Mouse (Mus musculus) adrenal gland, adult (tissue): ENCODE measurements at regions not wholly inside any gene's neighbourhood (a gene's known extent, or its start where the extent isn't known, plus 50 kb on each side); places are given as distances from the start of the nearest gene placed in this dataset.

ENCODE experiments used
- DNase-seq, 2 experiments: peaks; one replicate each; pipeline ENCODE4 v3.0.0; 2022 to 2023; ENCODE audit warnings: low spot score in 1 of 2; ENCODE audit not compliant: inconsistent age in 2 of 2

- no peak for DNase-seq
Observed at GRCm38 (mm10) chrX:142537259-142537963, 143.8 kb upstream of the Tmem164 start.

- DNase-seq: peak; percentile 41 to 86
Observed at GRCm38 (mm10) chrX:142540264-142540663, 140.9 kb upstream of the Tmem164 start.

GRCm38 (mm10) chrX:142552196-142552595 is 129.0 kb upstream of the Tmem164 start:
- no peak for DNase-seq

- peak; percentile 14 to 73 for DNase-seq
Observed at GRCm38 (mm10) chrX:142554161-142554560, 127.0 kb upstream of the Tmem164 start.

- DNase-seq: no peak
Observed at GRCm38 (mm10) chrX:142557496-142557895, 123.7 kb upstream of the Tmem164 start.

DNA sequence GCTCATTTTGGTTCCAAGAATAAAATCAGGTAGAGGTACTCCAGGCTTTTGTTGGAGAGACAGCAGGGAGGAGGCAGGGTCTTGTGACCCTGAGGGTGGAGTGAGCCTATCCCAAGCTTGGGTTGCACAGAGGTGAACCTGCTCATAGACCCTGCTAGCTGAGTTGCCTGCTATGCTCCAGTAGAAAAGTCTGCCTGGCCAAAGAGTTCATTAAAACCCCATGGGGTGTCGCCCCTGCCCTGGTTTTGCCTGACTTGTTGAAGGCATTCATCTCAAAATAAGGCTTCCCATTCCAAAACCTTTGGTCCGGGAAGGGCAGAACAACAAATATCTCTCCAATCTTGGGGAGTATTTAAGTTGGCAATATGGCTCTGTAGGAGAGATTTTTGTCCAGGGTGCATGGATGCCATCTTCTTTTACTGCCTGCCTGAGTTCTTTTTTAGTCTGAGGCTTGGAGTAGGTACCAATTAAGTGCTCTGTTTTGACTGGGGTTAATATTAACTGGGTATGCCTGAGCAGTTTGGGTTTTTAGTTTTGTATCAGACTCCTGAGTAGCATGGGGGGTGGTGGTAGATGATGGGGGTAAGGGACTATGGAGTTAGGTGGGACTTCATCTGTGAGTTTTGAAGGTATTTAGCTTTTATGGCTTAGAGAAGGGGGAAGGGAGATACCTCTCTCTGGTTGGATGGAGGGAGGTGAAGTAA is 120.8 kb upstream of the Tmem164 start:
- peak in 1 of 2 experiments; percentile 13 for DNase-seq

DNA sequence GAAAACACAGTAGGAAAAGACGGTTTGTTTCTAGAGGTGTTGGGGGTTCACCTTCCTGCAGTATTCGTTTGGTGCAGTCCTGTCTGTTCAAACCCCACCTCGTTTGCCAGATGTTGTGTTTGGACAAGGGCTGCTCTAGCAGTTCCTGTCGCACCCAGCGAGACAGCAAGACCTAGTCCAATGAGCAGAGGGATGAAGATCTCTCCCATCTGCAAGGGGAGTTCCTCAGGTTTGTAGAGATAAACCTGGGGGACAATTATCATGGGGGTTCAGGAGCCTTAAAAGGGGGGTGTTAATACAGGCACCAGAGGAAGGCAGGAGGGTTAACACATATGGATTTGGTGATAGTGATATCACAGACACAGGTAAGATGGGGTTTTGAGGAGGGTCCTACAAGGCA is 119.4 kb upstream of the Tmem164 start:
- no peak for DNase-seq

- peak; percentile 47 to 74 for DNase-seq
Observed at GRCm38 (mm10) chrX:142564186-142564585, 117.0 kb upstream of the Tmem164 start.

DNA sequence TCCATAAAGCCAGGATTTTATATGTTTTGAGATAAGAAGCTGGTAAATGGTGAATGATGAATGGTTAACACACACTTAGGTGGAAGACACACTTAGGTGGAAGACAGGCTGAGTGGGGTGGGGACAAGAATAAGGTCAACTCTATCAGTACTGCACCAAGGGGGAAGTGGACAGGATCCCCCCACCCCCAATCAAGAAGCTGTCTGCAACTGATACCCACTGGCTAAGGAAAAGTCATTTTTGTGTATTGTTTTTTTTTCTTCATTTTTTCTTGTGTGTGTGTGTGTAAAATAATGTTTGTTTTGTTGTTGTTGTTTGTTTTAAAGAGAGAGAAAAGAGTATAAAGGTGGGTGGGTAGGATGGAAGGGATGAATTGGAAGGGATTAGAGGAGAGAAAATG is 109.4 kb upstream of the Tmem164 start:
- no peak for DNase-seq

- DNase-seq: no peak
Observed at GRCm38 (mm10) chrX:142574022-142574421, 107.2 kb upstream of the Tmem164 start.

DNA sequence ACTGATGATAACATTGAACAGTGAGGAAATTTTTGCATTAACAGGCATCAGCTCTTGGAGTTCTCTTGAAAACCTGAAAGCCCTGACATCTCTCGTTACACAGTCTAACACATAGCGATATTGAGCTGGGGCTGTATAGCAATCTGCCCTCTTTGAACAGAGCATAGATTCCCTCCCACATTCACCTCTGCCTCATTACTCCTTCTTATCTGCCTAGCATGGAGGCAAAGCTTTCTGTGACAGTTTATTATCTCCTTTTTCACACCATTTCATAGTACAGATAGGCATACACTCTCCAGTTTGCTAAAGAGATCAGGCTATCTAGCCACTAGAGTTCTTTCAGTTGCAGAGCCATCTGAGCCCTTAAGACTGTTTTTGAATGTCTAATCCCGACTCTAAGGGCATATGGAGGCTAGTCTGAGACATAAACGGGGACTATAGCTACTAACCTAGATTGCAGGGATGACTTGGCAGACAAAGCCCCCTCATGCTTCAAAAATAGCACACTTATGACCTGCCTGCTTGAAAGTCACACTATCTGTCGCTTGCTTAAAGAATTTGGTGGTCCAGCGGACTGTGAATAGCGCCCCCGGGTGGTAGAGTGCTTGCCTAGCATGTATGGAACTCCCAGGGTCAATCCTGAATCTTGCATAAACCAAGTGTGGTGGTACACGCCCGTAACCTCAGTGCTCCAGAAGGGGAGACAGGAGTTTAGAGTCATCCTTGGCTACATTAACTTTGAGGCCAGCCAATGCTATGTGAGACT is 106.1 kb upstream of the Tmem164 start:
- DNase-seq: no peak

GRCm38 (mm10) chrX:142576127-142576526 is 105.1 kb upstream of the Tmem164 start:
- DNase-seq: no peak

- no peak for DNase-seq
Observed at GRCm38 (mm10) chrX:142577449-142578081, 103.6 kb upstream of the Tmem164 start.

- no peak for DNase-seq
Observed at GRCm38 (mm10) chrX:142585281-142585680, 95.9 kb upstream of the Tmem164 start.

DNA sequence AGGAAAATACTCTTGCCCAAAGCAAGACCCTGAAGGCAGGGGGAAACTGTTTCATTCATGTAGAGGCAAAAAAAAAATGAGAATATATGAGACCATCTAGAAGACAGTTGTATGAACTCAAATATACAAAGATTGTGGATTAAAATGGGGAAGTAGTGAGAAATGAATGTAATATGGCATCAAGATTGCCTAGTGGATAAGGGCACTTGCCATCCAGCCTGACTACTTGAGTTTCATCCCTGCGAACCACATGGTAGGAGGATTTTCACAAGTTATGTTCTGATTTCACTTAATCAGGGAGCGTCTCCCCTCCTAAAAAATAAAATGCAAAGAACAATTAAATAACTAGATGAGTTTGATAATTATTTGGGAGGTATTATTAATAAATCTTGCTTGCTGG is 81.8 kb upstream of the Tmem164 start:
- no peak for DNase-seq

- no peak for DNase-seq
Observed at GRCm38 (mm10) chrX:142600782-142601181, 80.4 kb upstream of the Tmem164 start.

- DNase-seq: no peak
Observed at GRCm38 (mm10) chrX:142605088-142605487, 76.1 kb upstream of the Tmem164 start.

DNA sequence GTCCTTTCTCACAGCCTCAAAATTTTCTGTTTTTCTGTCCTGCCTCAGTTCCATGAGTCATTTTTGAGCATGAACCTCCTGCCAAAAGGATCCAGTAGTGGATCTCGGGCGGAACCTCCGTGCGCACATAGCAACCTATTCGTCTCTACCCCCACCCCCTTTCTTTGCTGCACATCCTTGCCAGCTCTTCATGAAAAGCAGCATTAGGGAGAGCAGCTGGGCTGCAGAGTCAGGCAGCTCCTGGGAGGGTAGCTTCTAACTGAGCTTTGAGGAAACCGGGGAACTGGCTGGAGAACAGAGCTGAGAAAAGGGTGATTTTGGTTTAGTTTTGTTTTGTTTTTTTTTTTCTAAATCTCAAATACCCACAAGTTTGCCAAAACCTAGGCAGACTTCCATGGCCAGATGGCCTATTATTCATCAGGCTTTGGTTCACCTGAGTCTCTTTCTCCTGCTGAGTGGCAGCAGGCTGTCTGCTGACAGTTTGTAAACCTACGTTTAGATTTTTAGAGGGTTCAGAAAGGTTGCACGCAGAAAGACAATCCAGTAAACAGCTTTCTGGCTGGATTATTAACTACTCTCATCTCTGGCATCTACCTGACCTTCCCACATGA is 74.5 kb upstream of the Tmem164 start:
- DNase-seq: no peak

GRCm38 (mm10) chrX:142616189-142616872 is 64.9 kb upstream of the Tmem164 start:
- DNase-seq: no peak

- DNase-seq: no peak
Observed at GRCm38 (mm10) chrX:142618389-142618788, 62.8 kb upstream of the Tmem164 start.
